Mouse (Mus musculus) layer of hippocampus, adult 2 months (tissue): ENCODE measurements around the gene Olfr523. TPM values are rescaled to one million over a fixed set of nuclear protein-coding genes. Genes with fewer than 3 reads are reported as not detected.

Experiments
- DNase-seq, 2 experiments: peaks; one replicate each; pipeline ENCODE4 v3.0.0; 2022; ENCODE audit warnings: low spot score in 2 of 2
- H3K27ac ChIP-seq: fragments of 200-600 bp; 2 replicates; pipeline ENCODE4 v1.8.1; 2022
- H3K4me3 ChIP-seq: fragments of 200-600 bp; 2 replicates; pipeline ENCODE4 v1.8.1; 2022; ENCODE audit warnings: mild to moderate bottlenecking
- CTCF ChIP-seq: fragments of 200-600 bp; conservative IDR thresholded peaks from 2 replicates; pipeline ENCODE4 v1.8.1; 2022; ENCODE audit warnings: antibody characterized with exemption, mild to moderate bottlenecking, moderate library complexity
- total RNA-seq, 2 experiments: library from RNA; stranded (reverse); gene quantifications; 2 replicates each; pipeline ENCODE4 v1.2.3; 2021

Olfr523 gene
- total RNA-seq, 2 experiments from 2014 or later = 0.10 to 0.20 TPM

DNA sequence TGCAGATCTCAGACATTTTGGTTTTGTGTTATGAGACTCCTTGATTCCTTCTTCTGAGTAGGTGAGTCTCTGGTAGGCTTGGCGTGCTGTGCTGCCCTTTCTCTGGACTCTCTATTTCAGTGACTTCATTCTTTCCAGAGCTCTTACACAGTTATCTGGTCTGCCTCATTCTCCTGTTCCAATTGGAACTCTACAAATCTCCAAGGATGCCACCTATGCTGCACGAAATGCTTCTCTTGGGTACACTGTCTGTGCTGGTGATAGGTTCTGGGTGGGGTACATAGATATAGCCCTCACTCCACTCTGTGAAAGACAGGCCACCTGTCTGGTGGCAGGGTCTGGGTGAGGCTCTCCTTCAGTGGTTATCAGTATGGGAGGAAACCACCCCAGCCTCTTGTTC, 45.0 kb downstream of the Olfr523 start, which contains the start of gene Cd163l1:
Gene Cd163l1, plus strand, starts transcription at position 301 of the 400 bp plus-strand sequence.
- no peak within 1 kb of the TSS for H3K4me3 ChIP-seq
- H3K27ac ChIP-seq = no peak within 1 kb of the TSS
- no peak for DNase-seq
- TF ChIP-seq CTCF = no peak

DNA sequence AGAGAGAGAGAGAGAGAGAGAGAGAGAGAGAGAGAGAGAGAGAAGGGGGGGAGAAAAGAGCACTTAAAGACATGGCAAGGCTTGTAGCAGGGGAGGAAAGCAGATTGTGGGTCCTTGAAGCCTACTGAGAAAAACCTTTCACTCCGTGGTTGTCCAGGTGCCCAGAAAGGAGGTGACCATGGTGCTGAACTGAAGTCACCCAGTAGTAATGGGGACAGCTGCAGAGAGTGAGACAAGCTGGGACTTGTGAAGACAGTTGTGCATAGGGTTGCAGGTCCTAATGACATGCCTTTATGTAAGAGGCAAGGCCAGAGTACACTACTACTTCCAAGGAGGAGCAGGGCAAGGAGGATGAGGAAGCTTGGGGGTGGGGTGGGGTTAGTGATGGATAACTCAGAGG, 46.3 kb downstream of the Olfr523 start:
- no peak overlapping the region for H3K4me3 ChIP-seq
- DNase-seq = no peak
- no peak overlapping the region for H3K27ac ChIP-seq
- TF ChIP-seq CTCF = no peak

DNA sequence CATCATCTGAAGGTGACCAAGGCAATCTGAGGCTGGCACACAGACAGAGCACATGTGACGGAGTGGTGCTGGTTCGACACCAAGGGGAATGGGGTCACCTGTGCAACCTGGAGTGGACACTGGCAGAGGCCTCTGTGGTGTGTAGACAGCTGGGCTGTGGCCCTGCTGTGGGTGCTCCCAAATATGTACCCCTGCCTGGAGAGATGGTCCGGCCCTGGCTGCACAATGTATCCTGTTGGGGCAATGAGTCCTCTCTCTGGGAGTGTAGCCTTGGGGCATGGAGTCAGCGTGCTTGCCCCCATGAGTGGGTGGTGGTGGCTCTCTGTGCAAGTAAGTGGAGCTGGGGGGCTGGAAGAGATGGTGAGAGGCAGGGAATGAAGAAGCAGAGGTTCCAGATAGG, 47.4 kb downstream of the Olfr523 start:
- no peak for DNase-seq
- TF ChIP-seq CTCF = no peak
- H3K27ac ChIP-seq = no peak overlapping the region
- H3K4me3 ChIP-seq = no peak overlapping the region

- Histone ChIP-seq H3K27ac (no peak overlapping the region), H3K4me3 (no peak overlapping the region)
- TF ChIP-seq CTCF = no peak
- DNase-seq = no peak
Observed at GRCm38 (mm10) chr7:140224209-140224608, 51.2 kb downstream of the Olfr523 start.

Other genes with a start within 250 kb of the Olfr523 start
- gene Utf1, start 229.4 kb upstream of the Olfr523 start, total RNA-seq = not detected
- gene 6430531B16Rik, start 194.5 kb upstream of the Olfr523 start, total RNA-seq = 1 to 10 TPM; 1.3 to 1.5 TPM
- gene Adam8, start 180.7 kb upstream of the Olfr523 start, total RNA-seq = 1 to 10 TPM; 3.4 to 6.0 TPM
- 10 to 100 TPM; 24.8 to 28.7 TPM for gene Zfp511, start 136.8 kb upstream of the Olfr523 start, total RNA-seq
- gene Tubgcp2, start 136.5 kb upstream of the Olfr523 start, total RNA-seq = 10 to 100 TPM; 39.9 to 40.6 TPM
- under 1 TPM in 1 of 2 experiments, not detected in 1; 0.15 TPM for gene Msx3, start 124.1 kb upstream of the Olfr523 start, total RNA-seq
- 100 to 1,000 TPM; 255 to 267 TPM for gene Caly, start 90.7 kb upstream of the Olfr523 start, total RNA-seq
- gene Prap1, start 79.8 kb upstream of the Olfr523 start, total RNA-seq = not detected
- 10 to 100 TPM; 46.6 to 48.5 TPM for gene Fuom, start 70.8 kb upstream of the Olfr523 start, total RNA-seq
- 1 to 10 TPM; 4.6 to 6.5 TPM for gene Paox, start 57.4 kb upstream of the Olfr523 start, total RNA-seq
- gene Echs1, start 56.7 kb upstream of the Olfr523 start, total RNA-seq = 10 to 100 TPM; 60.0 to 63.2 TPM
- gene Mtg1, start 35.7 kb upstream of the Olfr523 start, total RNA-seq = 10 to 100 TPM; 27.8 to 27.9 TPM
- gene Sprn, start 18.3 kb upstream of the Olfr523 start, total RNA-seq = 100 to 1,000 TPM; 177 to 178 TPM
- not detected for gene Olfr522, start 8.5 kb upstream of the Olfr523 start, total RNA-seq
- not detected for gene Olfr524, start 32.7 kb downstream of the Olfr523 start, total RNA-seq
- under 1 TPM; 0.44 to 0.56 TPM for gene Cd163l1, start 45.0 kb downstream of the Olfr523 start, total RNA-seq
- under 1 TPM in 1 of 2 experiments, not detected in 1; 0.12 TPM for gene 5830411N06Rik, start 74.1 kb downstream of the Olfr523 start, total RNA-seq
- gene Olfr525, start 147.6 kb downstream of the Olfr523 start, total RNA-seq = not detected
- gene Olfr527, start 160.8 kb downstream of the Olfr523 start, total RNA-seq = not detected
- not detected for gene Olfr60, start 188.5 kb downstream of the Olfr523 start, total RNA-seq
- gene Olfr530, start 203.1 kb downstream of the Olfr523 start, total RNA-seq = not detected
- not detected for gene Olfr531, start 229.7 kb downstream of the Olfr523 start, total RNA-seq
- gene Olfr532, start 248.4 kb downstream of the Olfr523 start, total RNA-seq = not detected